ENCODE assay signal across 9 mouse cellular contexts in the genomic region with DNA sequence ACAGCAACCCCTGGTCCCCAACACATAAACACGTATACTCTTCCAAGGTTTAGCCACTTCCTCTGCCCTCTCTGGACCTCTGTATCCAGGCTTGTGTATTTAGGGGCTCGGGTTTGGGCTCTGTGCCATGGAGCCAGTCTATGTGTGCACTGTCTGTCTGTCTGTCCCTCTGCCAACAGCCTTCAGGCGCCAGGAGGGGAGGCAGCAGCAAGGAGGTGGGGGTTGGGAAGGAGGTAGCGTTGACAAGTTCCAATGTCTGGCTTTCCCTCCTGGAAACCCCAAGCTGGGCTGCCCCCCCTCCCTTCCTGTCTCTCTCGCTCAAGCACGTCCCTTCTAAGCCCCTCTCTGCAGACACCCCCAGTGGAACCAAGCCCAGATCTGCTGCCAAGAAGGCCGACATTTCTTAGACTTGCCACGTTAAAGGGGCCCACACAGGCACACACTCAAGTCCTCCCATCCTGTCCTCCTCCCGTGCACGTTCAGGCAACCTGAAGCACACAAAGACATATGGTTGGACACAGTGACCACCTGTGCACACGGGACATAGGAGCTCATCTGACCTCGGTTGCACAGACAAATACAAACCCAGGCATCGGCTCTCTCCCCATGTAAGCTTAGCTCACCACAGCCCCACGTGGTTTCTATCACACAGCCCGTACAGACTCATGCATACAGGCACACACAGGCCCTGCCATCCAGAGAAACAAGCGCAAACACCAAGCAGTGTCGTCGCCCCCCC. TPM values are rescaled to one million over a fixed set of nuclear protein-coding genes. Genes with fewer than 3 reads are reported as not detected.
DNase-seq lines count a peak whose midpoint lies in the region; ATAC-seq and TF ChIP-seq lines count a peak whose summit lies in the region.
"Had no signal": no experiment of that assay in that cellular context is flagged by ENCODE, and none has a peak within 500 bp of the region (broad histone marks: within the 10 kb centered on the region; RNA-seq: fewer than 3 reads in every experiment).

No protein-coding gene starts in this region.

- peak overlapping the region; percentile 59 for H3K9ac ChIP-seq in heart, embryonic 14.5 days (ENCODE audit: low read length)
- H3K9ac ChIP-seq in midbrain, embryonic 13.5 days (replicated peaks), result peak overlapping the region; percentile 2; the same call in 1 of the 2 replicates

- intact Hi-C loops in left cerebral cortex, postnatal 14 days (cut with DNase I), result no loop called here

- WGBS in heart, embryonic 14.5 days, result 10% methylated on average over 18 of the region's 18 CpGs
- 40% methylated on average over 18 of the region's 18 CpGs for WGBS in midbrain, embryonic 13.5 days

- H3K27ac ChIP-seq in layer of hippocampus, adult 2 months, result peak overlapping the region; percentile 91
- peak overlapping the region; percentile 91 to 93 for H3K27ac ChIP-seq in heart, embryonic 14.5 days (replicated peaks in 1 of 2; ENCODE audit: control insufficient read depth in 1 of 2, insufficient read depth in 1 of 2, low read depth in 2 of 2, low read length in 2 of 2)
- peak overlapping the region; percentile 68 for H3K27ac ChIP-seq in midbrain, embryonic 13.5 days
- H3K27ac ChIP-seq: macrophage had no signal

- H3K4me3 ChIP-seq in layer of hippocampus, adult 2 months, result no peak overlapping the region
- no peak overlapping the region for H3K4me3 ChIP-seq in heart, embryonic 14.5 days (ENCODE audit: control insufficient read depth in 1 of 2, insufficient read depth in 1 of 2, low read depth in 1 of 2, low read length in 2 of 2)
- H3K4me3 ChIP-seq in midbrain, embryonic 13.5 days (replicated peaks), result no peak overlapping the region

- no peaks in the 10 kb centered on the region for H3K9me3 ChIP-seq in heart, embryonic 14.5 days (ENCODE audit: control insufficient read depth, low read length)
- no peaks in the 10 kb centered on the region for H3K9me3 ChIP-seq in midbrain, embryonic 13.5 days

- peaks cover 78 to 95% of the 10 kb centered on the region in 2 experiments for H3K4me1 ChIP-seq in heart, embryonic 14.5 days (ENCODE audit: control insufficient read depth in 2 of 2, insufficient read depth in 2 of 2, low read length in 2 of 2)
- peaks cover 76% of the 10 kb centered on the region for H3K4me1 ChIP-seq in midbrain, embryonic 13.5 days (replicated peaks)

- no peaks in the 10 kb centered on the region for H3K27me3 ChIP-seq in heart, embryonic 14.5 days (ENCODE audit: control insufficient read depth, insufficient read depth, low read length)
- 0 out of 2 replicates have a peak, but pooled peaks cover 6% of the 10 kb centered on the region for H3K27me3 ChIP-seq in midbrain, embryonic 13.5 days

- no peak for TF ChIP-seq CTCF in layer of hippocampus, adult 2 months (conservative IDR thresholded peaks at IDR 0.05)

- peak in 1 of 2 experiments; percentile 51 for DNase-seq in layer of hippocampus, adult 2 months (ENCODE audit: low spot score in 2 of 2)
- no peak for DNase-seq in layer of hippocampus, postnatal 36 days
- DNase-seq in brain, embryonic 18.5 days (ENCODE audit: low read depth, low spot score), result peak; percentile 81
- DNase-seq in left cerebral cortex, postnatal 14 days (ENCODE audit: low spot score in 2 of 2), result peak; percentile 54 to 83
- DNase-seq in urinary bladder, postnatal 25 days (ENCODE audit: low spot score), result no peak
- no peak for DNase-seq in urinary bladder, postnatal 14 days (ENCODE audit: low spot score)

- peak; percentile 24 for ATAC-seq in heart, embryonic 14.5 days (ENCODE audit: insufficient number of reproducible peaks, insufficient read depth, low FRiP score, low read depth)
- ATAC-seq in midbrain, embryonic 13.5 days, result peak; percentile 21; the same call in 1 of the 2 replicates

- peak overlapping the region; percentile 19 for H3K4me2 ChIP-seq in heart, embryonic 14.5 days (ENCODE audit: low read length)
- H3K4me2 ChIP-seq in midbrain, embryonic 13.5 days (replicated peaks), result no peak overlapping the region

- no peaks in the 10 kb centered on the region for H3K36me3 ChIP-seq in heart, embryonic 14.5 days (ENCODE audit: control insufficient read depth, insufficient read depth, low read length)
- no peaks in the 10 kb centered on the region for H3K36me3 ChIP-seq in midbrain, embryonic 13.5 days

RNA-seq across cellular contexts. Expression of a gene that starts 39.4 kb away (rescaled TPM):
- total RNA-seq in layer of hippocampus, adult 2 months (2021), result 10 to 100 TPM; 32.0 to 33.1 TPM
- total RNA-seq in layer of hippocampus, postnatal 36 days (2021), result 10 to 100 TPM; 28.7 to 32.8 TPM
- 50.7 and 68.6 TPM in 2 replicates for polyA plus RNA-seq in heart, embryonic 14.5 days (2014; fragmentation: Nextera tagmentation; extraction: Ambion mirVana)
- 10 to 100 TPM; 27.3 to 34.8 TPM for total RNA-seq in left cerebral cortex, postnatal 14 days (2021)
- polyA plus RNA-seq in midbrain, embryonic 13.5 days (2015; fragmentation: Nextera tagmentation; extraction: Ambion mirVana), result 28.8 and 34.2 TPM in 2 replicates

Comparison
In these comparisons a context has a peak if more than half of its experiments do, and no peak if none do; other contexts are left out.
1. DNase-seq: peak in brain, embryonic 18.5 days (single experiment) and left cerebral cortex, postnatal 14 days (2 of 2); none in layer of hippocampus, postnatal 36 days (0 of 2), urinary bladder, postnatal 25 days (single experiment) and urinary bladder, postnatal 14 days (single experiment).
2. Peak in every context shown above with its lines, with median percentiles within 50 percentile points of each other: H3K27ac ChIP-seq.